Mouse (Mus musculus) spleen, adult 12 weeks (tissue): ENCODE data around the gene Mfap1a.
"Not testable (repeated sequence)": the region's sequence is repeated elsewhere in the genome, so short reads cannot be mapped to it uniquely, and the experiment has no call there.

Source experiments
- DNase-seq: peaks from one replicate; pipeline ENCODE4 v3.0.0; 2022; ENCODE audit warnings: low spot score

The Mfap1a gene

GRCm38 (mm10) chr2:121505942-121506882 lies at the start of gene Mfap1a, which contains the start of gene Wdr76:
Gene Mfap1a, minus strand, starts transcription at chr2:121506665.
Gene Wdr76, plus strand, starts transcription at chr2:121506723.
- DNase-seq = peak; percentile 72

GRCm38 (mm10) chr2:121551271-121551670 lies 44.8 kb upstream of the Mfap1a start:
- DNase-seq = no peak

GRCm38 (mm10) chr2:121549630-121550029 lies 43.2 kb upstream of the Mfap1a start:
- DNase-seq = no peak

- DNase-seq = no peak
Observed at GRCm38 (mm10) chr2:121544829-121545228, 38.4 kb upstream of the Mfap1a start.

- DNase-seq = no peak
Observed at GRCm38 (mm10) chr2:121525056-121525455, 18.6 kb upstream of the Mfap1a start.

GRCm38 (mm10) chr2:121522830-121523229 lies 16.4 kb upstream of the Mfap1a start:
- not testable (repeated sequence) for DNase-seq

GRCm38 (mm10) chr2:121522006-121522405 lies 15.5 kb upstream of the Mfap1a start:
- DNase-seq = no peak

GRCm38 (mm10) chr2:121518711-121519110 lies 12.2 kb upstream of the Mfap1a start:
- not testable (repeated sequence) for DNase-seq

- no peak for DNase-seq
Observed at GRCm38 (mm10) chr2:121518106-121518505, 11.6 kb upstream of the Mfap1a start.

GRCm38 (mm10) chr2:121514211-121514610 lies 7.7 kb upstream of the Mfap1a start:
- DNase-seq = no peak

GRCm38 (mm10) chr2:121512991-121513765 lies 6.7 kb upstream of the Mfap1a start:
- DNase-seq = not testable (repeated sequence)

GRCm38 (mm10) chr2:121511401-121511800 lies 4.9 kb upstream of the Mfap1a start:
- no peak for DNase-seq

GRCm38 (mm10) chr2:121509584-121509983 lies 3.1 kb upstream of the Mfap1a start:
- DNase-seq = peak; percentile 73

GRCm38 (mm10) chr2:121507951-121508330 lies 1.5 kb upstream of the Mfap1a start:
- DNase-seq = no peak

GRCm38 (mm10) chr2:121507173-121507950 lies 897 bp upstream of the Mfap1a start:
- DNase-seq = no peak

GRCm38 (mm10) chr2:121501550-121501949 lies 4.9 kb downstream of the Mfap1a start:
- not testable (repeated sequence) for DNase-seq

GRCm38 (mm10) chr2:121484403-121484802 lies 22.1 kb downstream of the Mfap1a start:
- DNase-seq = not testable (repeated sequence)

GRCm38 (mm10) chr2:121483576-121483975 lies 22.9 kb downstream of the Mfap1a start:
- no peak for DNase-seq

GRCm38 (mm10) chr2:121480916-121481315 lies 25.5 kb downstream of the Mfap1a start:
- not testable (repeated sequence) for DNase-seq

GRCm38 (mm10) chr2:121480498-121480897 lies 26.0 kb downstream of the Mfap1a start:
- no peak for DNase-seq

GRCm38 (mm10) chr2:121477491-121478266 lies 28.8 kb downstream of the Mfap1a start:
- no peak for DNase-seq
